Mouse (Mus musculus): ENCODE measurements around the gene Rps8. TPM values are rescaled to one million over a fixed set of nuclear protein-coding genes. Genes with fewer than 3 reads are reported as not detected.

Gene Rps8
- polyA plus RNA-seq, 1 experiment, result 185 TPM

DNA sequence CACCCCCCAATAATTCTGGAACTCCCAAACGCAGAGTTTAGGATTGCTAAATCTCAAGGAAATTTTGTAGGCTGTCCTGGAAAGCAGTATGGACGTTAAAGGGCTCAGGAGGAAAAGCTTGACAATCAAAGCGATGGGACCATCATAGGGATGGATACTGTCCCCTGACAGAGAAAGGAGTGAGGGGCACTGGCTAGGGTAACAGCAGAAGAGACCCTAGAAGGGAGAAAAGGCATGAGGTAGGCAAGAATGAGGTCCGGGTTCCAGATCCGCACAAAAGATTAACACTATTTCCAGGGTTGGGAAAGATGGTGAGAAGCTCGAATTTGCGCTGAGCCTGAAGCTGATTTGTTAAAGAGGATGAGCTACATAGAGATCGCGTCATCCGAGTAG is 36.0 kb downstream of the Rps8 start:
- H3K27ac ChIP-seq (ENCODE audit: control insufficient read depth, insufficient read depth, low read depth, low read length), result peak overlapping the region; percentile 73

DNA sequence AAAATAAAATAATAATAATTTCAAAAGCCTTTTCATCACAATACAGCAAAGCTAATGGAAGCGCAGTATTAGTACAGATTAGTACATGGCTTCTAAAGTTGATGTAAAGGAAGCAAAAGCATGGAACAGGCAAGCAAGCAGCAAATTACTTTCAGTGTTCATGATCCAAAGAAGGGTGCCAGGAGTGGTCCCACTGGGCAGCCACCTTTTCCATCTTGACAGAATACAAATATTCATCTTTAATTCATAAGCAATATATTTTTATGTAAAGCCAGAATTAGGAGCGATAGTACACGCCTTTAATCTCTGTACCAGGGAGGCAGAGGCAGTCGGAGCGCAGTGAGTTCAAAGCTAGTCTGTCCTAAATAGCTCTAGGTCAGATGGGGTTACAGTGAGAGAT is 36.4 kb downstream of the Rps8 start:
- no peak overlapping the region; the same call in 1 of the 2 replicates for H3K27ac ChIP-seq (ENCODE audit: control insufficient read depth, insufficient read depth, low read depth, low read length)
- no peak overlapping the region for H3K4me3 ChIP-seq (ENCODE audit: control insufficient read depth, low read depth, low read length)
- 0 out of 2 replicates have a peak, but pooled peaks cover 1% of the 10 kb centered on the region for H3K36me3 ChIP-seq (ENCODE audit: control insufficient read depth, insufficient read depth, low read length)
- no peaks in the 10 kb centered on the region for H3K27me3 ChIP-seq (ENCODE audit: control insufficient read depth, insufficient read depth, low read length)
- no peak for TF ChIP-seq CTCF (IDR thresholded peaks at IDR 0.05; ENCODE audit: control insufficient read depth, insufficient read depth, insufficient replicate concordance, low read depth, low read length)
- TF ChIP-seq POLR2A (IDR thresholded peaks at IDR 0.05; ENCODE audit: control insufficient read depth, low read depth, low read length), result no peak
- peaks cover 12% of the 10 kb centered on the region for H3K4me1 ChIP-seq (ENCODE audit: control insufficient read depth, insufficient read depth, low read length)

More for the DNA sequence above, 36.0 kb downstream of the Rps8 start:
- H3K36me3 ChIP-seq (ENCODE audit: control insufficient read depth, insufficient read depth, low read length), result no peaks in the 10 kb centered on the region
- H3K27me3 ChIP-seq (ENCODE audit: control insufficient read depth, insufficient read depth, low read length), result no peaks in the 10 kb centered on the region
- peak overlapping the region; percentile 89 for H3K4me3 ChIP-seq (ENCODE audit: control insufficient read depth, low read depth, low read length)
- peaks cover 12% of the 10 kb centered on the region for H3K4me1 ChIP-seq (ENCODE audit: control insufficient read depth, insufficient read depth, low read length)
- TF ChIP-seq POLR2A (IDR thresholded peaks at IDR 0.05; ENCODE audit: control insufficient read depth, low read depth, low read length) (no peak), CTCF (IDR thresholded peaks at IDR 0.05; ENCODE audit: control insufficient read depth, insufficient read depth, insufficient replicate concordance, low read depth, low read length) (no peak)

DNA sequence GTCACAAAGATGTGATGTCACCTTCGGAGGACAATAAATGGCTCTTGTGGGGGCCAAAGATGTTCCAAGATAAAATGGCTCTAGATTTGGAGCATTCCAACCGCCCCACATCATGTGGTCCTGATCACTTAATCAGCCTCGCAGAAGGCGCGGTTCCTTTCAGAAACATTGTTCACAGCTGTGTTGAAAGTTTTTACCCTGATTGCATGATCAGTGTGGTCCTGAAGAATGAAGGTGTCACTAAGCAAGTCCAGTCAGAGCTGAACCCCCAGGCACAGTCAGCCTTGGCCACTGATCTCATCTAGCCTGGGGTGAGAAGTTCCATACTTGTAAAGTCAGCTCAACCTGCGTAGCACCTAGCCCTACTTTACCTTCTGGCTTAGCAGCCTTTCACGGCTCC is 38.1 kb downstream of the Rps8 start:
- Histone ChIP-seq H3K27me3 (ENCODE audit: control insufficient read depth, insufficient read depth, low read length) (no peaks in the 10 kb centered on the region), H3K27ac (ENCODE audit: control insufficient read depth, insufficient read depth, low read depth, low read length) (no peak overlapping the region), H3K4me3 (ENCODE audit: control insufficient read depth, low read depth, low read length) (no peak overlapping the region), H3K4me1 (ENCODE audit: control insufficient read depth, insufficient read depth, low read length) (peaks cover 12% of the 10 kb centered on the region), H3K36me3 (ENCODE audit: control insufficient read depth, insufficient read depth, low read length) (peaks cover 1% of the 10 kb centered on the region; the same call in 1 of the 2 replicates)
- TF ChIP-seq POLR2A (IDR thresholded peaks at IDR 0.05; ENCODE audit: control insufficient read depth, low read depth, low read length), result no peak
- TF ChIP-seq CTCF (IDR thresholded peaks at IDR 0.05; ENCODE audit: control insufficient read depth, insufficient read depth, insufficient replicate concordance, low read depth, low read length), result no peak

DNA sequence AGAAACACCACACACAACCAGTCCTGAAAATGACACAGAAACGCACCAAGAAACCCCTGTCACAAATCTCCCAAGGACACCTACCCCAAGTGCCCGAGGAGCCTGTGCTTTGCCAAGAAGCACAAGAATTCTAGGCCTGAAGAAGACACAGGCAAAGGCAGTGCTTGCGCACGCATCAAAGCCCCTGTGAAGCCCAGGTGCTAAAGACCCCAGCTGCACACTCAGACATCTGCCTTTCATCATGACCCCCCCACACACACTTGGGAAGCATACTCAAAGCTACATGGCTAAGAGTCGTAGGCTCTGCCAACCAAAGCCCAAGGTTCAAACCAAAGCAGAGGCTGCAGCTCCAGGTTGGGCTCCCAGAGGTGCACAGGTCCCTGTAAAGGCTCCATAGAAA is 40.5 kb downstream of the Rps8 start:
- TF ChIP-seq CTCF (IDR thresholded peaks at IDR 0.05; ENCODE audit: control insufficient read depth, insufficient read depth, insufficient replicate concordance, low read depth, low read length) (no peak), POLR2A (IDR thresholded peaks at IDR 0.05; ENCODE audit: control insufficient read depth, low read depth, low read length) (no peak)
- no peak overlapping the region for H3K27ac ChIP-seq (ENCODE audit: control insufficient read depth, insufficient read depth, low read depth, low read length)
- peaks cover 1% of the 10 kb centered on the region; the same call in 1 of the 2 replicates for H3K36me3 ChIP-seq (ENCODE audit: control insufficient read depth, insufficient read depth, low read length)
- H3K27me3 ChIP-seq (ENCODE audit: control insufficient read depth, insufficient read depth, low read length), result no peaks in the 10 kb centered on the region
- H3K4me1 ChIP-seq (ENCODE audit: control insufficient read depth, insufficient read depth, low read length), result peaks cover 10% of the 10 kb centered on the region
- no peak overlapping the region for H3K4me3 ChIP-seq (ENCODE audit: control insufficient read depth, low read depth, low read length)

DNA sequence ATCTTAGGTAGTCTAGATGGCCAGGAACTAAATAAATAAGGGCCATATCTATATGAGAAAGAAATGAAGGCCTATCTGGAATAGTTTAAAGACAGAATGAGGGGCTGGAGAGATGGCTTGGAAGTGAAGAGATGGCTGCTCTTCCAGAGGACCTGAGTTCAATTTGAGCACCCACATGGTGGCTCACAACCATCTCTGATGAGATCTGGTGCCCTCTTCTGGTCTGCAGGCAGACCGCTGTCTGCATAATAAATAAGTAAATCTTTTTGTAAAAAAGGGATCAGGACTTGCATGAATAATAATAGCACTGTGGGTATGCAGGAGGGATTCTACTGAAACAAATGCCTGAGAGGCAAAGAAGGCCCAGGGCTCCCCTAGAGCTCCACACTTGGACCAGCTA is 42.8 kb downstream of the Rps8 start:
- Histone ChIP-seq H3K36me3 (ENCODE audit: control insufficient read depth, insufficient read depth, low read length) (peaks cover 1% of the 10 kb centered on the region; the same call in 1 of the 2 replicates), H3K27me3 (ENCODE audit: control insufficient read depth, insufficient read depth, low read length) (no peaks in the 10 kb centered on the region), H3K4me1 (ENCODE audit: control insufficient read depth, insufficient read depth, low read length) (no peaks in the 10 kb centered on the region), H3K27ac (ENCODE audit: control insufficient read depth, insufficient read depth, low read depth, low read length) (no peak overlapping the region), H3K4me3 (ENCODE audit: control insufficient read depth, low read depth, low read length) (no peak overlapping the region)
- TF ChIP-seq POLR2A (IDR thresholded peaks at IDR 0.05; ENCODE audit: control insufficient read depth, low read depth, low read length), result no peak
- TF ChIP-seq CTCF (IDR thresholded peaks at IDR 0.05; ENCODE audit: control insufficient read depth, insufficient read depth, insufficient replicate concordance, low read depth, low read length), result no peak

DNA sequence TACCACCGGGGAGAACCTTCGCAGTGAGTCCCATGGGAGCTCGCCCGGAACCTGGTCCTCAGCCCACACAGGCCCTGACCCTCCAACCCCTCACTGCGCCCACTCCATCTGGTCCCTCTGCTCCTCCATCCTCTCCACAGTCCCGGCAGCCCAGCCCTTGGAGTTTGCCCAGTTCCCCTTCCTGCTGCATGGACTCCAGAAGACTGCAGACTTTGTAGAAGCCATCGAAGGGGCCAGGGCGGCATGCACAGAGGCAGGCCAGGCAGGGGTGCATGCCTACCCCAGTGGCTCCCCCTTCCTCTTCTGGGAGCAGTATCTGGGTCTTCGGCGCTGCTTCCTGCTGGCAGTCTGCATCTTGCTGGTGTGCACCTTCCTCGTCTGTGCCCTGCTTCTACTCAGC is 45.1 kb downstream of the Rps8 start:
- Histone ChIP-seq H3K36me3 (ENCODE audit: control insufficient read depth, insufficient read depth, low read length) (peaks cover 1% of the 10 kb centered on the region; the same call in 1 of the 2 replicates), H3K4me3 (ENCODE audit: control insufficient read depth, low read depth, low read length) (no peak overlapping the region), H3K27me3 (ENCODE audit: control insufficient read depth, insufficient read depth, low read length) (no peaks in the 10 kb centered on the region), H3K27ac (ENCODE audit: control insufficient read depth, insufficient read depth, low read depth, low read length) (no peak overlapping the region), H3K4me1 (ENCODE audit: control insufficient read depth, insufficient read depth, low read length) (no peaks in the 10 kb centered on the region)
- TF ChIP-seq POLR2A (IDR thresholded peaks at IDR 0.05; ENCODE audit: control insufficient read depth, low read depth, low read length), result no peak
- no peak for TF ChIP-seq CTCF (IDR thresholded peaks at IDR 0.05; ENCODE audit: control insufficient read depth, insufficient read depth, insufficient replicate concordance, low read depth, low read length)

DNA sequence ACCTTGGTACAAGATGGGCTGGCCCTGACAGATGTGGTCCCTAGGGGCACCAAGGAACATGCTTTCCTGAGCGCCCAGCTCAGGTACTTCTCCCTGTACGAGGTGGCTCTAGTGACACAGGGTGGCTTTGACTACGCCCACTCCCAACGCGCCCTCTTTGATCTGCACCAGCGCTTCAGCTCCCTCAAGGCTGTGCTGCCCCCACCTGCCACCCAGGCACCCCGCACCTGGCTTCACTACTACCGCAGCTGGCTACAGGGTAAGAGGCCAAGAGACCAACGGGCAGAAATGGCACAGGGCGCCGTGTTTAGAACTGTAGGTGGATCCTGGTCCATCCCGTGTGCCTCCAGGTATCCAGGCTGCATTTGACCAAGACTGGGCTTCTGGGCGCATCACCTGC is 45.8 kb downstream of the Rps8 start:
- TF ChIP-seq CTCF (IDR thresholded peaks at IDR 0.05; ENCODE audit: control insufficient read depth, insufficient read depth, insufficient replicate concordance, low read depth, low read length) (no peak), POLR2A (IDR thresholded peaks at IDR 0.05; ENCODE audit: control insufficient read depth, low read depth, low read length) (no peak)
- Histone ChIP-seq H3K36me3 (ENCODE audit: control insufficient read depth, insufficient read depth, low read length) (peaks cover 1% of the 10 kb centered on the region; the same call in 1 of the 2 replicates), H3K4me1 (ENCODE audit: control insufficient read depth, insufficient read depth, low read length) (no peaks in the 10 kb centered on the region), H3K27me3 (ENCODE audit: control insufficient read depth, insufficient read depth, low read length) (no peaks in the 10 kb centered on the region), H3K4me3 (ENCODE audit: control insufficient read depth, low read depth, low read length) (no peak overlapping the region), H3K27ac (ENCODE audit: control insufficient read depth, insufficient read depth, low read depth, low read length) (no peak overlapping the region)

DNA sequence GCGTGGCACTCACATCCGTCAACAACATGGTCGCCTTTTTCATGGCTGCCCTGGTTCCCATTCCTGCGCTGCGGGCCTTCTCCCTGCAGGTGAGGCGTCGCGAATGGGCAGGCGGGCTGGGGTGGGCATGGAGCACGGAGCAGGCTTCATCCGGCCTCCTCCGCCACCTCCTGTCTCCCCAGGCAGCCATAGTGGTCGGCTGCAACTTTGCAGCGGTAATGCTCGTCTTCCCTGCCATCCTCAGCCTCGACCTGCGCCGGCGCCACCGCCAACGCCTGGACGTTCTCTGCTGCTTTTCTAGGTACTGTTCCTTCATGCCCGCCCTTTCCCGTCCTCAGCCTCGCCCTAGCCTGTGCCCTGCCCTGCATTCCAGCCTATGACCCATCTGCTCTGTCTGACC is 46.7 kb downstream of the Rps8 start:
- H3K27ac ChIP-seq (ENCODE audit: control insufficient read depth, insufficient read depth, low read depth, low read length), result no peak overlapping the region
- TF ChIP-seq POLR2A (IDR thresholded peaks at IDR 0.05; ENCODE audit: control insufficient read depth, low read depth, low read length) (no peak), CTCF (IDR thresholded peaks at IDR 0.05; ENCODE audit: control insufficient read depth, insufficient read depth, insufficient replicate concordance, low read depth, low read length) (no peak)
- H3K4me1 ChIP-seq (ENCODE audit: control insufficient read depth, insufficient read depth, low read length), result no peaks in the 10 kb centered on the region
- no peaks in the 10 kb centered on the region for H3K27me3 ChIP-seq (ENCODE audit: control insufficient read depth, insufficient read depth, low read length)
- no peaks in the 10 kb centered on the region; the same call in 1 of the 2 replicates for H3K36me3 ChIP-seq (ENCODE audit: control insufficient read depth, insufficient read depth, low read length)
- H3K4me3 ChIP-seq (ENCODE audit: control insufficient read depth, low read depth, low read length), result no peak overlapping the region

Measured in testis, adult 2 months (tissue).